Mouse (Mus musculus) left cerebral cortex, postnatal 10 days (tissue): ENCODE data around the gene Glod4. TPM values are rescaled to one million over a fixed set of nuclear protein-coding genes. Genes with fewer than 3 reads are reported as not detected.

ENCODE experiments used
- DNase-seq, 2 experiments: peaks; one replicate each; pipeline ENCODE4 v3.0.0; 2021 to 2022; ENCODE audit warnings: low spot score in 2 of 2, mixed read lengths in 1 of 2; ENCODE audit errors: extremely low spot score in 1 of 2
- intact Hi-C: fragments of 180-260 bp; cut with DNase I; formaldehyde crosslinking; loops from one replicate; pipeline ENCODE4 v1.15.1; 2025
- total RNA-seq, 2 experiments: library from RNA; stranded (reverse); gene quantifications; 2 replicates each; pipeline ENCODE4 v1.2.3; 2021

The Glod4 gene
- total RNA-seq, 2 experiments from 2014 or later, result 47.9 to 53.8 TPM

- intact Hi-C loops, result no loop called here
- no peak for DNase-seq
Observed at GRCm38 (mm10) chr11:76160251-76160650, 83.3 kb downstream of the Glod4 start.

- DNase-seq, result no peak
- intact Hi-C loops, result no loop called here
Observed at GRCm38 (mm10) chr11:76158375-76158774, 85.2 kb downstream of the Glod4 start.

GRCm38 (mm10) chr11:76154861-76155260 lies 88.7 kb downstream of the Glod4 start:
- intact Hi-C loops, result no loop called here
- DNase-seq, result no peak

- DNase-seq, result no peak
- intact Hi-C loops, result no loop called here
Observed at GRCm38 (mm10) chr11:76154200-76154599, 89.3 kb downstream of the Glod4 start.

GRCm38 (mm10) chr11:76153236-76153951 lies 90.1 kb downstream of the Glod4 start:
- DNase-seq, result no peak
- intact Hi-C loops, result no loop called here

- no peak for DNase-seq
- intact Hi-C loops, result no loop called here
Observed at GRCm38 (mm10) chr11:76150980-76151379, 92.5 kb downstream of the Glod4 start.

GRCm38 (mm10) chr11:76148055-76149008 lies 95.2 kb downstream of the Glod4 start:
- DNase-seq, result peak in 1 of 2 experiments; percentile 48
- intact Hi-C loops, result no loop called here

- DNase-seq, result peak in 1 of 2 experiments; percentile 28
- intact Hi-C loops, result no loop called here
Observed at GRCm38 (mm10) chr11:76146187-76147010, 97.1 kb downstream of the Glod4 start.

- intact Hi-C loops, result no loop called here
- no peak for DNase-seq
Observed at GRCm38 (mm10) chr11:76145169-76145568, 98.4 kb downstream of the Glod4 start.

GRCm38 (mm10) chr11:76144386-76144785 lies 99.1 kb downstream of the Glod4 start:
- intact Hi-C loops, result no loop called here

GRCm38 (mm10) chr11:76137996-76138395 lies 105.5 kb downstream of the Glod4 start:
- intact Hi-C loops, result no loop called here
- DNase-seq, result no peak

More at GRCm38 (mm10) chr11:76144386-76144785, 99.1 kb downstream of the Glod4 start:
- no peak for DNase-seq

- no peak for DNase-seq
- intact Hi-C loops, result no loop called here
Observed at GRCm38 (mm10) chr11:76135641-76136437, 107.7 kb downstream of the Glod4 start.

GRCm38 (mm10) chr11:76130859-76131258 lies 112.7 kb downstream of the Glod4 start:
- DNase-seq, result peak in 1 of 2 experiments; percentile 40
- intact Hi-C loops, result no loop called here

- intact Hi-C loops, result no loop called here
- DNase-seq, result no peak
Observed at GRCm38 (mm10) chr11:76125386-76125785, 118.1 kb downstream of the Glod4 start.

- no peak for DNase-seq
- intact Hi-C loops, result no loop called here
Observed at GRCm38 (mm10) chr11:76123517-76123916, 120.0 kb downstream of the Glod4 start.

GRCm38 (mm10) chr11:76122571-76122970 lies 121.0 kb downstream of the Glod4 start:
- DNase-seq, result no peak
- intact Hi-C loops, result no loop called here

GRCm38 (mm10) chr11:76121086-76121485 lies 122.4 kb downstream of the Glod4 start:
- intact Hi-C loops, result no loop called here
- no peak for DNase-seq

GRCm38 (mm10) chr11:76120407-76120901 lies 123.1 kb downstream of the Glod4 start:
- intact Hi-C loops, result no loop called here
- DNase-seq, result no peak
